Mouse (Mus musculus) G1E-ER4 (cell line): ENCODE results near the gene Erf. TPM values are rescaled to one million over a fixed set of nuclear protein-coding genes. Genes with fewer than 3 reads are reported as not detected.

Source experiments
- GATA1 ChIP-seq: IDR thresholded peaks from one replicate; pipeline ENCODE4 v1.8.0; 2012; ENCODE audit warnings: low read length, inconsistent platforms
- polyA plus RNA-seq: library from polyadenylated mRNA; stranded (reverse); fragments of >175 nt; gene quantifications from 2 replicates; pipeline ENCODE4 v1.2.3, GENCODE M21; 2012

Gene Erf
- polyA plus RNA-seq, 1 experiment = 176 TPM

DNA sequence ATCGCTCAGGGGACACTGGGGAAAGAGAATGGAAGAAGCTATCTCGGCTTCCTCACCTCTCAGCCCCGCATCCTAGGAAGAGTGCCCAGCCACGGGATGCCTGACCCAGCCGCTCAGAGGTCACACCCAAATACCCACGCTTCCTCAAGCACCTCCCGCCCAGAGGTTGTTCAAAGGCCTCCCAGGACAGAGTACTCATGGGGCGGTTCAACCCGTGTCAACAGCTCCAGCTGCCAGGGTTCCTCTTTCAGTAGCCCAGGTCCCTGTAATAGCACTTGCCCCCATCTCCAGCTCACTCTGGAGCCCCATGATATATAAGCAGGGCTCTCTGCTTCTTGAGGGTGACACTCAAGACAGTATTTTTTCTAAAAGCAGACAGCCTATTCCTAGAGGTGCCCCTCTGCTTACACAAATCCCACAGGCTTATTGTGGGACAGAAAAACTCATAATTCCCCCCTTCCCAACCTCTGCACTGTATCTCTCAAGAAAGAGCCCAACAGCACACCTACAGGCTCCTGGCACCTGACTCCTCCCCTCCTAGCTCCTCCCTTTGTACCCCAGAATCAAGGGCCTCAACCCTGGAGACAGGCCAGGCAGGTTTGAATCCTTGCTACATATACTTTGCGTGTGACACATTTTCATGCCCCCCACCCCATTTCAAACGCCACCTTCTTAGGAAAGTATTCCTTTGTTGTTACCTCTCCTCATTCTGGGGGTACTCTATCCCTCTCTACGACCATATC lies 32.7 kb downstream of the Erf start:
- no peak for TF ChIP-seq GATA1

DNA sequence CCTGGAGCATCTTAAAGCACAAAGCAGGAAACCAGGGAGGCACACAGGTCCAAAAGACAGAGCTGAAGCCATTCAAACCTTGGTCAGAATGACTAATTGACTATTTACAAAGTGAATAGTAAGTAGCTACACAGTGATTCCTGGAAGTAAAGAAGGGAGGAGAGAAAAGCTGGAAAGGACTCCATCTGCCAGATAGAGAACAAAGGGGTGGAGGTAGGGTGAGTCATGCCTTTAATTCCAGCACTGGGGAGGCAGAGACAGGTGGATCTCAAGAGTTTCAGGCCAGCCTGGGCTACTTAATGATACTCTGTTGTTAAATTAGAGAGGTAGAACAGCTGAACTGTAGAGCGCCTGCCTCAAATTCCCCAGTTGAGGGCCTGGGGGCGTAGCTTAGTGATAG lies 36.4 kb downstream of the Erf start:
- no peak for TF ChIP-seq GATA1

DNA sequence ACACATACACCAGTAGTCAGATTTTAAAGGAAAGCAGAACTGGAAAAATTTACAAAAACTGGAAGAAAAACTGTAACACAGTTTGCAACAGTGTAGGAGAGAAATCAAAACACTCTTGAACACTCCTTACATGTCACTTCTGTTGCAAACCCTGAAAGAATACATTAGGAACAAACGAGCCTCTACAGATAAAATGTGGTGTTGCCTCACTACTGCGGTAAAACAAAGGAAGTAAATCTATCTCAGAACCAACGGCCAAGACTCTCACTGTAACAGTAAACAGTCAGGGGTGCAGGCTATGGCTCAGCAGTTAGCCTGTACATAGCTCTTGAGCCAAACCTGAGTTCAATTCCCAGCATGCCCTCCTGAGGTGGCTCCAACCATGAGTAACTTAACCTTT lies 37.5 kb downstream of the Erf start:
- no peak for TF ChIP-seq GATA1

DNA sequence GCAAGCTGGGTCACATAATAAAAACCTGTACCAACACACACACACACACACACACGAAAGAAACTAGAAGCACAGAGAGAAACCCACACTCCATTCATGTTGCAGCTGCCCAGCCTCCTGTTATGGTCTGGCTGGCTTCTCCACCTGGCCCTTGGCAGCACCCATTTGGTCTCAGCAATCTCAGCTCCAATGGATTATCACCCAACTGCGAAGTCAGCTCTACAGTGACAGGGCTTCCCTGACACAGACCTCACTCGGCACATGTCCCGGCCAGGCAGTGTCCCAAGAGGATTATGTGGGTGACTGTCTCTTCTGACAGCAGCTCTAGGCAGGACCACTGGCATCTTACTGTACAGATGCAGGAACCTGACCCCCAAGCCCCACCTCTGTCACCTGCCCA lies 40.1 kb downstream of the Erf start:
- TF ChIP-seq GATA1 = no peak

DNA sequence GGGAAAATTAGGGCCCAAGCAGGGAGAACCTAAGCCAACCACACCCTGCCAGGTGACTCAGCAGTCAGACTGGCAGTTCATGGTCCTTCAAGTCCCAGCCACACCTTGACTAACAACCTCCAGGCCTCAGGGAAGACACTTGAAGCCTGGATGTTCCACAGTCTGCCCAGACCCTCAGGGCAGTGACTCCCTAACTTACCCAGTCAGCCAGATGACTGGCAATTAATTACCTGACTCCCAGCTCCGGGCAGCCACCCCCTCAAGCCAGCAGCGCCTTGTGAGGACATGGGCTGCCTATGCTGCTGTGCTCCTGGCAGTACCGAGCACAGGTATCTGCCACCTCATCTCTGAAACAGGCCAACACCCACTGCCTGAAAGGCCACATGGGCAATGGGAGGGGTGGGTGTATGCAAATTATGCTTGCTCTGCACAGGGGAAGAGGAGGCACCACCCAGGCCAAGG lies 41.4 kb downstream of the Erf start:
- TF ChIP-seq GATA1 = no peak

DNA sequence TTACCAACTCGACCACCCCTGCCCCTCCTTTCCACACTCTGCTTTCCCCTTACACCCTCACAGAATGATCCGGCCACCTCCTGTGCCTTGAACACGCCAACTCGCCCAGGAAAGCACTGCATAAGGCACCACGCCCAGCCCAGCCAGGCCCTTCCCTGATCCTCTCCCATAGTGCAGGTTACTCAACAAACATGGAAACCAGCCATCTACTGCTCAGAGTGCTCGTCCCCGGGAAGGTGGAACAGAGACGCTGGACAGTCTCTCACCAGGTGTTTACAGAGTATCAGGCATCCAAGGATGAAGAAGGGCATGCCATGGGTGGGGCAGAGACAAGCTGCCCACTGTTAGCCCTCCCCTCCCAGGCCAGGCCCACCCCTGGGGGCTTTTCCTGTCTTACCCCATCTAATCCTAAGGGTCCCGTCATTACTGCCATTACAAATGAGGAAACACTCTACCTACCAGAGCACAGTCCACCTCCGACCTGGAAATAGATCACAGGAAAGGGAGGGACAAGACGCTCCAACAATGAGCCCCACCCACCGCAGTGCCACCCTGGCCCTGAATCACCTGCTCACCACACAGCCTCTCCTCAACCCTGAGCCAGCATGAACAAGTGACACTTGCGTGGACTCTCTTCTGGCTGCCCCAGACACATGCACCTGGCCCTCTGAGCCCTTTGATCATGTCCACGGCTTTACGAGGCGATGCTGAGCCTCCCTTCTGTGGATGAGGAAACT lies 44.3 kb downstream of the Erf start:
- no peak for TF ChIP-seq GATA1

DNA sequence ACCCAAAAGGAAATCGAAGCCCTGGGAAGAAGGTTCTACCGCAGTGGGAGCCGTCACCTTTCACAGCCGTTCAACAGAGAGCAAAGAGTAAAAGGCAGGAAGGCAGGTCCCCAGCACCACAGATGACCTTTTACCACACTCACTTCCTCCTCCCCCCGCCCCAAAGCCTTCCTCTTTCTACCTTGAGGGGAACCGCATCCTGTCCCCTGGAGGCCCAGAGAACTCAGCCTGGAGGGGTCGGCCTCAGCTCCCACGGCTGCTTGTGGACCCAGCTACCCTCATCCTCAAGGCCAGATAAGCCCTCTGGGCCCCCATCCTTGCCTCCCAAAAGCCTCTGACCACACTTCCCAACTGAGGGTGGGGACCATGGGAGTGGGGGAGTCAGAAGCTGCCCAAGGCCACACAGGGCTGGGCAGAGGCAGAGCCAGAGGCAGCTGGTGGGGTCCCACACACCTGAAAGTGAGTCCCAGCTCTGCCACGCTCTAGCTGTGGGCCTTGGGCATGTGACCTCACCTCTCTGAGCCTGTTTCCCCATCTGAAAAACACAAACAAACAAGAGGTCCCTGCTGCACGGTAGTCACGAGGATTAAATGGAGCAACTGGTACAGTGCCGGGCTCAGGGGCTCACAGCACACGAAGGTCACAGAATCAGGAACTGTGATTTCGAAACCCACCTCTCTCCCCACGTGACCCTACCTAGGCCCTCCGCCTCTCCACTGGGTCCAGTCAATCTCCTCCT lies 45.0 kb downstream of the Erf start:
- TF ChIP-seq GATA1 = no peak

DNA sequence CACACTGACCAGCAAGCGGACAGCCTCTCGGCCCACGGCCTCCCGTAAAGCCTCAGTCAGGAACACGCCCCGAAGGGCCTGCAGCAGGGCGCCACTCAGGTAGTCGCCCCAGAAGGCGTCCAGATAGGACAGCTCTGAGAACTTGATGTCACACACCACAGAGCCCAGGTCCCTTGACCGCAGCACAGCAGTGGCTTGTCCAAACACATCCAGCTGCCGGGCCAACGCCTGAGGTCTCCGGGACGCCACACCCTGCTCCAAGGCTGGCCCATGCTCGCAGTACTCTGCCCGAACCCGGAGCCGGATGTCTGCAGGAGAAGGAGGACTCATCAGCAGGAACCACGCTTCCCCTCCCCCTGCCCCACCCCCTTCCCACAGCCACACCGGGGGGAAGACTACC lies 46.9 kb downstream of the Erf start:
- TF ChIP-seq GATA1 = no peak

DNA sequence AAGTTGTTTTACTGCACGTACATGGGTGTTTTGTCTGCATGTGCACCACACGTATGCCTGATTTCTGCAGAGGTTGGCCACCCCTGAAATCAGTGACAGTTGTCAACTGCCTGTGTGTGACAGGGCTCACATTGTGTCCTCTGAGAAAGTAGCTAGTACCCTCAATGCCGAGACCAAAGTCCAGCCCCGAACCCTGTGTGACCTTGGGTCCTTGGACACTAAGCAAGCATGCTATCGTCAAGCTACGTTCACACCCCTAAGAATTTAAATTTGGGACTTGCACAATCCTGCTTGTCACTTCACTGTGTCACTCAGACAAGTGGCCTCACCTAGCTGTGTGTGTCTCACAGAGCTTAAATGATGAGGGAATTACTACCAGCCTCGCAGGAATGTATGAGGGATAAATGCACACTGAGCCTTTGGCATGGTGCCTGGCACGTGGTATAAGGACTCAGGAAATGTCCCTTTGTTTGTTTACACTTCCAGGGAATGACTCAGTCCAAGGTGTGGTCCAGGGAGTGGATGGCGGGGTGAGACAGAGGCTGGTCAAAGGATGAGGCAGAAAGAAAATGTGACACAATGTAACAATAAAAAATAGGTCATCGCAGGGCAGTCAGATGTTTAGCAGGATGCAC lies 53.1 kb downstream of the Erf start:
- TF ChIP-seq GATA1 = no peak

DNA sequence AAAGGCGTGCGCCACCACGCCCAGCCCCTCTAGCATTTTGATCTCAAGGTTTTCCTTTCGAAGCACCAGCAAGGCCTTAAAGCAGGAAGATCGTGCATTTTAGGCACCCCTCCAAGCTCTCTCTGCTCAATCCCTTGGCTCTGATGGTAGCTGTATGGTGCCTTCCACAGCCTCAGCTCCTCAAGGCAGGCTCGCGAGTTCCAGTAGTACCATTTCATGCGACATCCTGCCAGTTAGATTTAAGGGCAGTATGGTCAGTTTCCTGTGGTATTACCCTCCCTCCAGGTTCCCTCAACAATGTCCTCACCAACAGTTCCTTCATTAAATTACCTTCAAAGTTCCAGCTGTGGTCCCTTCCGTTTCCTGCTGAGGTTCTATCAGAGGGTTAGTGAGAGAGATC lies 54.5 kb downstream of the Erf start:
- TF ChIP-seq GATA1 = no peak

DNA sequence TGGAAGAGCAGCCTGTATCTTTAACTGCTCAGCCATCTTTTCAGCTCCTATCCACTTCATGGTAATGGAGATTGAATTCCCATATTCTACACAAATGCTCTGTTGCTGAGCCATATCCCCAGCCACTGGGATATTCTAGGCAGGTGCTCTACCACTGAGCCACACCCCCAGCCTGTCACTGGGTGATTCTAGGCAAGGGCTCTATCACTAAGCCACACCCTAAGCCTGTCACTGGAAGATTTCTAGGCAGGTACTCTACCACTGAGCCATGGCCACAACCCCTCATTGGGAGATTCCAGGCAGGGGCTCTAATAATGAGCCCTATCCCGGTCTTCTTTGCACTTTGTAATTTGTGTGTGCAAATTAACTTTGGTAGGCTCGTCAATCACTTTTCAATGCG lies 55.4 kb downstream of the Erf start:
- TF ChIP-seq GATA1 = no peak

Other genes with a start within 250 kb of the Erf start
- gene Atp1a3, start 244.8 kb downstream of the Erf start, polyA plus RNA-seq = 0.05 and 0.12 TPM in 2 replicates
- gene Grik5, start 178.4 kb downstream of the Erf start, polyA plus RNA-seq = 137 and 175 TPM in 2 replicates
- 70.8 and 77.5 TPM in 2 replicates for gene Zfp574, start 178.2 kb downstream of the Erf start, polyA plus RNA-seq
- 0.38 and 0.41 TPM in 2 replicates for gene Pou2f2, start 71.0 kb downstream of the Erf start, polyA plus RNA-seq
- 81.6 and 102 TPM in 2 replicates for gene Dedd2, start 30.1 kb downstream of the Erf start, polyA plus RNA-seq
- 56.1 and 57.4 TPM in 2 replicates for gene Zfp526, start 29.3 kb downstream of the Erf start, polyA plus RNA-seq
- 169 and 188 TPM in 2 replicates for gene Gsk3a, start 12.9 kb downstream of the Erf start, polyA plus RNA-seq
- 729 and 741 TPM in 2 replicates for gene Cic, start 16.9 kb upstream of the Erf start, polyA plus RNA-seq
- gene Pafah1b3, start 47.2 kb upstream of the Erf start, polyA plus RNA-seq = 119 and 158 TPM in 2 replicates
- 0.06 TPM in 1 of 2 replicates, not detected in the other for gene Prr19, start 50.6 kb upstream of the Erf start, polyA plus RNA-seq
- gene Tmem145, start 55.3 kb upstream of the Erf start, polyA plus RNA-seq = 0.06 TPM in 1 of 2 replicates, not detected in the other
- 34.5 and 36.9 TPM in 2 replicates for gene Megf8, start 66.4 kb upstream of the Erf start, polyA plus RNA-seq
- gene Cnfn, start 119.0 kb upstream of the Erf start, polyA plus RNA-seq = not detected in 2 replicates
- 14.8 and 17.6 TPM in 2 replicates for gene Lipe, start 147.9 kb upstream of the Erf start, polyA plus RNA-seq
- gene Cxcl17, start 162.1 kb upstream of the Erf start, polyA plus RNA-seq = not detected in 2 replicates
- not detected in 2 replicates for gene Ceacam1, start 226.8 kb upstream of the Erf start, polyA plus RNA-seq